Mouse (Mus musculus): ENCODE measurements at regions not wholly inside any gene's neighbourhood (a gene's known extent, or its start where the extent isn't known, plus 50 kb on each side); places are given as distances from the start of the nearest gene placed in this dataset.

DNA sequence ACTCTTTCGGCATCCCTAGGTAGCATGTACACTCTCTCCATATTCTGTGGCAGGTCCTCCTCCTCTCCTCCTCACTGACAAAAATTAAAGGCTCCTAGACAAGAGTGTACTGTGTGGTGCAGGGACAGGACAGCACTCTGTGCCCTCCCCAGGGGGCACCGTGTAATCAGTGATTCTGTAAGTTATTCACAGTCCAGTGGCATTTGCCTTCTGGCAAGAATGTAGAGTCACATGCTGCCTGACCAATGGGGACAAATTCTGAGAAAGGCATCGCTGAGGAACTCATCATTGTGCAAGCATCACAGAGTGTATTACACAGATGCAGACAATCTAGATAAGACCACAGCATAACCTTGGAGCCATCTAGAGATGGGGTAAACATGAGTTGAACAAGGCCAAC is 300.3 kb upstream of the Cdyl start:
- TF ChIP-seq CTCF (IDR thresholded peaks at IDR 0.05; ENCODE audit: low read depth) (no peak), EP300 (IDR thresholded peaks at IDR 0.05; ENCODE audit: low read depth) (no peak)

Data from heart, postnatal 0 days (tissue).